Mouse (Mus musculus): Measurements from ENCODE around the gene Fcna.

GRCm38 (mm10) chr2:25661245-25661970 lies 33.6 kb upstream of the Fcna start:
- no peak for TF ChIP-seq CTCF (IDR thresholded peaks at IDR 0.05; ENCODE audit: low read depth)
- no peak for TF ChIP-seq EP300 (optimal IDR thresholded peaks at IDR 0.05)
